Mouse (Mus musculus): ENCODE results near the gene Hist1h1d.

Gene Hist1h1d

DNA sequence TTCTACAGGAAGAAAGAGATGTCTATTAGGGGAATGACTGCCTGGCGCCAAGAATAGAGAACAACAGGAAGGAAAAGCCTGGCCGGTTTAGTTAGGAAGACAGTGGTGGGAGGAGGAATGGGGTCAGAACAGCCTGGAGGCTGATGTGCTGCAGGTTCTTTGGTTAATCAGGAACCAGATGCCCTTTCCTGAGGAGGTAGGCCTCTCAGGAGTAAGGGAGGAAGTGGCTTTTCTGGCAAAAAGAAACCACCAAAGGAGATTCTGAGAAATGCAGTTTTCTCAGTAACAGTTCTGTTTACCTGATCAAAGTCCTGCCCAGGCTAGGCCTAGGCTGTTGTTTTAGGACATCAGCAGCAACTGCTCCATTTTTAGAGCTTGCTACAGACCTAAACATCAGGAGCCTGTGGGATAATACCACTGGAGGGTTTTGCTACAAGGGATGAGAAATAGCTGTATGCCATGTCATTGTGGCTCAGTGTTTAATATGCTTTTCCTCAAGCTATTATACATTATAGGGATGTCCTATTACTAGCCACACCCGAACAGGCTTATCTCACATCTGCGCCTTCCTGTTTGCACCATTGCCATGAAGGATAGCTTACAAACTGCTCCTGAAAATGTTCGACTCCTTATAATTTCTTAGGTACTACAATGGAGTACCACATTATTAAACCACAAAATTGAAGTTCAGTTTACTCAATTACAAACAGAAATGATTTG lies 40.1 kb downstream of the Hist1h1d start:
- DNase-seq: no peak

DNA sequence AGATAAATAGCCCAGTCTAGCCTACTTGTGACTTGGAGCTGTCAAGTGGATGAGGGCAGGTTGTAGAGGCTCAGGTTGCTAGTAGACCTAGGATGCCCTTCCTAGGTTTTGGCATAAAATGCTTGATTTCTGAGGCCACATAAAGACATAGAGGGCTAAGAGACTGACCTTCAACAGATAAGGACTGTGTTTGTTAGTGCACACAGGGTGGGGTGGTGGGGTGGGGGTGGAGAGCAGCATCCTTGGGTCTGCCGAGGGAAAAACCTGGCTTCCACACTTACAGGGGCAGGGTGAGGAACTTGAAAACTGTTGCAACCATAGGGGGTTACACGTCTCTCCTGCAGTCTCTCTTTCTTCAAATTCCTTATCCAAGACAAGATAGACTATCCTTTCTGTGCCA lies 42.1 kb downstream of the Hist1h1d start:
- no peak for DNase-seq

DNA sequence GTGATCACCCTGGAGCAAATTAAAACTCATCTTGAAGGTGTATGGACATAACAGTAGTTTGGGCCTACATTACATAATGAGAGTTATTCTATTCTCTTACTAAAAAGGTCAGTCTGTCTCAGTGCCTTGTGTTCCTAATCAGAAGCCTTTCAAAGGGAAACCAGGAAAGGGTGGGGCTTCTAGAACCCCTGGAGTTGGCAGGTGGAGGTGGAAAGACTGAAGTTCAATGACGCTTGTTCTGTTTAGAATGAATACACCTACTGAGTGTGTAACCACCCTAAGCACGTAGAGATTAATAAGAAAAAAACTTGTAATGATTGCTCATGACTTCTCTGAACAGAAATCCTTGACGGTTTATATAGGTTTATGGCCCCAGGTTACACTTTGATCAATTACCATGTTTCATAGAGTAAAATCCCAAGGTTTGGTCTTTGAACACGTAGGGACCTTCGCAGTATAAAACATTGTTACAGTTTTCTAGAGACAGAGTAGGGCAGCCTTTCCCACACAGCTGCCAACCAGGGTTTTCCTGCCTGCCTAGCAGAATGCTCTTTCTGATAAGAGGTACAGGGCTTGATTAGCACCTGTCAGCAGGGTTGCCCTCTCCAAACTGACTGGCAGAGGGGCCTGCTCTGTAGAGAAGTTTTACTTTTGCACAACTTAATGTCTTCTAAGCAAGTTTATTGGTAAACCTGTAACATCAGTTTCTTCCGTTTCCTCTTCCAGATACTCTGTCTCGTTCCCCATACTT lies 42.7 kb downstream of the Hist1h1d start:
- no peak for DNase-seq

DNA sequence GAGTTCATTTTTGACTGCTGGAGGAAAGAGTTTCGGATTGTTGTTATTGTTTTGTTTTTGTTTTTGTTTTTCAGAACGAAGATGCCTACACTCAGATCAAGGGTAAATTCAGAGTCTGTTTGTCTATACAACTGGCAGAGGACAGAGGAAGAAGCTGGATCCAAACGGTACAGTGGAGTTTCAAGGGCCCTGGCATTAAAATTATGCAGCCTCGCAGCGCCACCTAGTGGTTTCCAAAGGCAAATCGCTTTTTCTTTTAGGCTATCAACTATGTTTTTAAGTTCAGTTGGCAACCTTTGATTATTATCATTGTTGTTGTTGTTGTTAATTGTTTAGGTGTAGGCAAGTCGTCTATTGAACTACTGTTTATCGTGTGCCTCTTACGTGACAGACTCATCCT lies 44.9 kb downstream of the Hist1h1d start:
- peak; percentile 57 to 82 for DNase-seq

DNA sequence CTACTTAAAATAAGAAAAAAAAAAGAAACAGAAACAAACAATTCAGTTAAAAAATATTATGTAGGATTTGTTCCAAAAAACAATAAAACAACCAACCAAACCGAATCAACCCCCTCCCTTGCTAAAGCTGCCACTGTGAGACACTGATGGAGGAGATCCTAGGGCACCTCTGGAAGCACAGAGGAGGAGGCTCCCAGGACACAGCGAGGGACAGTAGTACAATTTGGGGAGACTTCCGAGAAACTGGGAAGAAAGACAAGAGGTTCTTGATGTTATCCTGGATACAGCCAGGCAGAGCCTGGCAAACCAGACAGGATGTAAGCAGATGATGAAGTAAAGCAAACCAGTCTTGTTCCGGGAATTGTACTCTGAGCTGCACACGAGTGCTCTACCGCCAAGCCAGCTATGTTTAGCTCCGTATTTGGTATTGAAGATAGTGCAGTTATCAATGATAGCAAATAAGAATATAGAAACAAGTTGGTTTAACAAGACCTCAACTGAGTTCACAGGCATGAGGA lies 50.2 kb downstream of the Hist1h1d start:
- DNase-seq: no peak

DNA sequence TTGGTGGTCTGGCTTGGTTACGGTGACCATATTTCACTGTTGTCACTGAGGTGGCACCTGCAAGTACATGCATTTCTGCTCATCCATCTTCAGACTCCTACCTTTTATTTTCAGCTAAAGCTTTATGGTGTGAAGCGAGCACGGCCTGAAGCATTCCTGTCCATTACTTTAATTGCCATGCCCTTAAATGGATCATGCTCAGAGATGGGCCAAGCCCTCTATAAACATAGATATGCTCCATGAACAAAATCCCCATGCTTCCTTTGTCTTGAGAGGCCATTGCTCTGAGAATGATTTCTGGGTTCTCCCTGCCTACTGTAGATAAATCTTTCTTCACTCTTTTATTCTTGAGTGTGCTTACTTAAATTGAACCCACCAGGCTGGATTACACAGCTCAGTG lies 51.4 kb downstream of the Hist1h1d start:
- DNase-seq: no peak

DNA sequence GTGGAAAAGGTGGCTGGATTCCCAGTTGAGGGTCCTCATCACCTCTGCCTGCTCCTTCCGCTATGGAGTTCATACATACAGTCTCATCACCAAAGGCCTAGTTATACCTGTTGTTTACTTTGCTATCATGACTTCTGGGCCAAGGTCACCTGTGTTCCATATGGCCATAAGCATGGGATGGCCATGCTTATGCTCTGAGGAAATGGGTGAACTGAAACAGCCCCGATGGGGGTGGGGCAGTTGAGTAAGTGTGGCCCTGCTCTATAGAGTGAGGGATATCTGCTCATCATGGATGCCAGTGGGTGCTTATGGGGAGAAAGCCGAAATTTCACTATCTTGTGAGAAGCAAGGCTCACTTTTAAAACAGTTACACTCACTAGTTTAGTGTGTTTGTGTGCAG lies 52.0 kb downstream of the Hist1h1d start:
- no peak for DNase-seq

DNA sequence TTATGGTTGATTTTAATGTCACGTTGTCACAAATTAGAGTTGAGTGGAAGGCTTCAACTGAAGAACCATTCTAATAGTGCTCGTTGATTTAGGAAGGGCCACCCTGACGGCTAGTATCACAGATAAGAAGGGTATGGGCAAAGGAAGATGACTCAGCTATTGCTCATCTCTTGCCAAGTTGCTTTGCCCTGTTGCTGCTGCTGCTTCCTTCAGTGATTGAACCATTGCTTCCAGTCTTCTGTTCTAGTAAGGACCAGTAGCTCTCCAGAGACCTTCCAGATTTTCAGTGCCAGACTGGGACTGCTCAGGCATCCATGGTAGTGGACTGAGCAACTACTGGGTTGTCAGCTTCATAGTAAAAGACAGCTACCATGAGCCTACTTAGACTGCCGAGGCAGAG lies 56.1 kb downstream of the Hist1h1d start:
- no peak for DNase-seq

DNA sequence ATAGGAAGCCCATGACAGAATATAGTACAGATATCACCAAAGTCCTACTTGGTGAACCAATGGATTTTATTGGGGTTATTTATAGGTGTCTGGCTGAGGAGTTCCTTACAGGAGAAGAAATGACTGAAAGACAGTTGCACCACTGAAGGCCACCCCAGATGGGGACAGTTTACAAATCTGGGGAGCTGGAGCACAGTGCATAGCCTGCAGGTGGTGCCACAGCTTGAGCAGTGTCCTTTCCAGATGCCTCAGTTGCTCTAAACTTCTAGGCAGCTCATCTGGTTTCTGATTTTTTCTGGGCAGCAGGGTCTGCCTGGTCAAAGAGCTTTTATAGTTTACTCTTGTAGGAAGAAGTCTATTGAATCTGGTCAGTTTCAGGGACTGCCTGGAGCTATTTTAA lies 56.8 kb downstream of the Hist1h1d start:
- no peak for DNase-seq
